In the genomic region with DNA sequence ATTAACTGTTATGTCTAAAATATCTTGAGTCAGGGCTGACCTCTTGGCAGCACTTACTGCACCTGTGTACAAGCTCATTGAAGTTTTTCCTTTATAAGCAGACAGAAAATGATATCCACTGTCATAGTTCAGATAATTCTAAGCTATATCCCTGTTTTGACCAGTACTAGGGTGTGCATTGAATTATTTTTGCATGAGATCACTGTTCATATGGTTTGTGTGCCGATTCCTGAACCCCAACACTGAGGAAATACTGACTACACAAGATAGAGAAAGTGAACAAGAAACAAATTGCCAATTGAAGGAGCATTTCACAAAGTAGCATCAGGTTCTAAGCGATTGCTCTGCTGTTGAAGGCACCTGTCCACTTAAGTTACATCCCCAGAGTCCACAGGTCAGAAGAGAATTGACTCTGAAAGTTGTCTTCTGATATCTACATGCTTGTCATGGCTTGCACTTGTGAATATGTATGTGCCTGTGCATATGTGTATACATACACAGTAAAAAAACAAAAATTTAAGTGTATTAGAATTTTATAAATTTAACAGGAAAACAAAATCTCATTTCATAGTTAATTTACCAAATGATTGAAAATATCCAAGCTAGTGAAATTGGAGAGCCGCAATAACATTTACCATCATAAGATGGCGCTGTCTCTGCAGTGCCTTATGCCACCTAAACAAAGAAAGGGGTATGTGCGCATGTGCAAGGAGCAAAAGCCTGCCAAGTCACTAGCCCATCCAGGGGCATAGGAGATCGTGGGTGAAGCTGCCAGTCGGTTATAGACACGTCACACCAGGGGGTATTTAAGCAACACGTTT, we compare ENCODE assay signal across 9 mouse cellular contexts. TPM values are rescaled to one million over a fixed set of nuclear protein-coding genes. Genes with fewer than 3 reads are reported as not detected.
DNase-seq lines count a peak whose midpoint lies in the region.
"Had no signal": no experiment of that assay in that cellular context is flagged by ENCODE, and none has a peak within 500 bp of the region (broad histone marks: within the 10 kb centered on the region; RNA-seq: fewer than 3 reads in every experiment).

No protein-coding gene starts in this region.

- 21% methylated on average over 9 of the region's 9 CpGs for WGBS in hindbrain, embryonic 10.5 days

- peak overlapping the region; percentile 39 for H3K4me3 ChIP-seq in hindbrain, embryonic 10.5 days

- H3K9me3 ChIP-seq in hindbrain, embryonic 10.5 days = no peaks in the 10 kb centered on the region

- 0 out of 2 replicates have a peak, but pooled peaks cover 4% of the 10 kb centered on the region for H3K4me1 ChIP-seq in hindbrain, embryonic 10.5 days (replicated peaks)

- no peaks in the 10 kb centered on the region for H3K36me3 ChIP-seq in hindbrain, embryonic 10.5 days

- DNase-seq in urinary bladder, postnatal 14 days (ENCODE audit: low spot score) = peak; percentile 10
- DNase-seq in urinary bladder, postnatal 36 days (ENCODE audit: low spot score in 2 of 2) = no peak
- peak; percentile 89 for DNase-seq in embryo, embryonic 10.5 days (ENCODE audit: low spot score)
- peak; percentile 72 for DNase-seq in hindbrain, embryonic 10.5 days (ENCODE audit: low spot score)
- peak; percentile 33 to 54 for DNase-seq in layer of hippocampus, postnatal 10 days (ENCODE audit: low spot score in 2 of 2)
- DNase-seq in lung, postnatal 10 days = peak; percentile 41
- DNase-seq in retina, postnatal 7 days (ENCODE audit: low read depth, low spot score) = peak; percentile 61
- DNase-seq in spleen, postnatal 14 days (ENCODE audit: low spot score in 2 of 2) = no peak

- peak overlapping the region; percentile 74; the same call in 1 of the 2 replicates for H3K27ac ChIP-seq in hindbrain, embryonic 10.5 days

- H3K27me3 ChIP-seq in hindbrain, embryonic 10.5 days (ENCODE audit: insufficient read depth, poor library complexity, severe bottlenecking) = no peaks in the 10 kb centered on the region

RNA-seq across cellular contexts. Expression of a gene that starts 21.9 kb away (rescaled TPM):
- polyA plus RNA-seq in hindbrain, embryonic 10.5 days (2016; fragmentation: Nextera tagmentation; extraction: Ambion mirVana) = 0.17 TPM in 1 of 2 replicates, not detected in the other
- not detected for total RNA-seq in layer of hippocampus, postnatal 10 days (2021)
- polyA plus RNA-seq: gonadal fat pad, adult 2 months had no signal

RNA-seq across cellular contexts. Expression of a gene that starts 25.2 kb away (rescaled TPM):
- polyA plus RNA-seq in hindbrain, embryonic 10.5 days (2016; fragmentation: Nextera tagmentation; extraction: Ambion mirVana) = 0.42 and 0.54 TPM in 2 replicates
- under 1 TPM; 0.50 to 0.62 TPM for total RNA-seq in layer of hippocampus, postnatal 10 days (2021)

RNA-seq across cellular contexts. Expression of a gene that starts 55.1 kb away (rescaled TPM):
- not detected in 2 replicates for polyA plus RNA-seq in hindbrain, embryonic 10.5 days (2016; fragmentation: Nextera tagmentation; extraction: Ambion mirVana)
- not detected for total RNA-seq in layer of hippocampus, postnatal 10 days (2021)
- polyA plus RNA-seq: gonadal fat pad, adult 2 months had no signal

Comparison
In these comparisons a context has a peak if more than half of its experiments do, and no peak if none do; other contexts are left out.
1. DNase-seq: peak in urinary bladder, postnatal 14 days (single experiment), embryo, embryonic 10.5 days (single experiment), hindbrain, embryonic 10.5 days (single experiment), layer of hippocampus, postnatal 10 days (2 of 2), lung, postnatal 10 days (single experiment) and retina, postnatal 7 days (single experiment); none in urinary bladder, postnatal 36 days (0 of 2) and spleen, postnatal 14 days (0 of 2).